Mouse (Mus musculus) layer of hippocampus, adult 18-20 months (tissue): ENCODE measurements around the gene Dync1i2. TPM values are rescaled to one million over a fixed set of nuclear protein-coding genes. Genes with fewer than 3 reads are reported as not detected.

Source experiments
- total RNA-seq, 2 experiments: library from RNA; stranded (reverse); gene quantifications; 2 replicates each; pipeline ENCODE4 v1.2.3; 2021

Dync1i2 gene
- total RNA-seq, 2 experiments from 2014 or later = 123 to 131 TPM

Other genes starting within 250 kb of the Dync1i2 start
- gene Dcaf17, start 156.4 kb upstream of the Dync1i2 start, total RNA-seq = 10 to 100 TPM; 10.8 to 12.7 TPM
- gene Mettl8, start 156.1 kb upstream of the Dync1i2 start, total RNA-seq = 10 to 100 TPM; 11.0 to 14.1 TPM
- gene Cybrd1, start 93.8 kb upstream of the Dync1i2 start, total RNA-seq = 1 to 10 TPM; 1.9 to 3.1 TPM
- gene Slc25a12, start 156.0 kb downstream of the Dync1i2 start, total RNA-seq = 100 to 1,000 TPM; 150 to 164 TPM
- gene Hat1, start 177.3 kb downstream of the Dync1i2 start, total RNA-seq = 10 to 100 TPM; 14.7 to 18.3 TPM
- gene Metap1d, start 241.6 kb downstream of the Dync1i2 start, total RNA-seq = 10 to 100 TPM; 23.1 to 23.3 TPM